Mouse (Mus musculus) stomach, postnatal 0 days (tissue): ENCODE measurements at regions not wholly inside any gene's neighbourhood (a gene's known extent, or its start where the extent isn't known, plus 50 kb on each side); places are given as distances from the start of the nearest gene placed in this dataset.

Experiments used
- CTCF ChIP-seq: IDR thresholded peaks from 2 replicates; pipeline ENCODE4 v1.5.1; 2016; ENCODE audit warnings: antibody characterized with exemption, low read depth, mild to moderate bottlenecking, moderate library complexity
- EP300 ChIP-seq: optimal IDR thresholded peaks from 2 replicates; pipeline ENCODE3; 2016; ENCODE audit warnings: antibody characterized with exemption

- TF ChIP-seq CTCF (no peak), EP300 (no peak)
These were observed 538.3 kb upstream of the Prmt6 start for GRCm38 (mm10) chr3:110789009-110789586.
